Mouse (Mus musculus) brain, embryonic 14.5 days (tissue): ENCODE measurements around the gene Daam1. TPM values are rescaled to one million over a fixed set of nuclear protein-coding genes. Genes with fewer than 3 reads are reported as not detected.

Source experiments
- DNase-seq: peaks from one replicate; pipeline ENCODE4 v3.0.0-alpha.2; 2011; ENCODE audit warnings: low read depth
- CTCF ChIP-seq: fragments of 200-500 bp; IDR thresholded peaks from 2 replicates; pipeline ENCODE4 v1.5.1; 2012; ENCODE audit warnings: inconsistent platforms, mild to moderate bottlenecking, moderate library complexity, borderline replicate concordance; ENCODE audit not compliant: insufficient read depth, insufficient read length; ENCODE audit errors: extremely low read depth
- POLR2A ChIP-seq: fragments of 200-500 bp; IDR thresholded peaks from 2 replicates; pipeline ENCODE4 v1.6.1; 2012; ENCODE audit warnings: mild to moderate bottlenecking, inconsistent platforms, borderline replicate concordance; ENCODE audit not compliant: poor library complexity, insufficient read depth, insufficient read length, severe bottlenecking; ENCODE audit errors: extremely low read depth
- polyA plus RNA-seq: library from polyadenylated mRNA; depleted of rRNA; stranded (reverse); fragments of >200 nt; gene quantifications from 2 replicates; pipeline ENCODE4 v1.2.3, GENCODE M21; 2012

The Daam1 gene
- polyA plus RNA-seq, 1 experiment = 47.3 TPM

- no peak for DNase-seq
- TF ChIP-seq POLR2A (no peak), CTCF (no peak)
Measured at GRCm38 (mm10) chr12:71925990-71926700, 95.3 kb downstream of the Daam1 start.

DNA sequence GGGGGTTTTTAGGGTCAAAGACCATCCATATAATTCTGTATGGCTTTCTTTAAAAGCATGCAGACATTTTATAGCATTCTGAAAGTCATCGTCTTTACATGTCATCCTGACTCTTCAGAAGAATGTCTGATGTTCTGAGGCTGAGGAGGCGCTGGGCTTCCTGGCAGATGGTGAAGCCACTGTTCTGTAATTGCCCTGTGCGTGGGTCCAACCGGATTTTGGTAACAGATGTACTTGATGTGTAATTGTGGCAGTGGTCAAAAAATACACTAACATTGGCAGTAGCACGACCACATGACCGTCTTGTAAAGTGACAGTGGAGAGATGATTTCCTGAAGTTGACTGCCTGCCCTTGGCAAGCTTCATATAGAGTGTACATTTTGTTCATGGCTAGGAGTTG lies 97.2 kb downstream of the Daam1 start:
- no peak for TF ChIP-seq CTCF
- TF ChIP-seq POLR2A = no peak
- DNase-seq = no peak

DNA sequence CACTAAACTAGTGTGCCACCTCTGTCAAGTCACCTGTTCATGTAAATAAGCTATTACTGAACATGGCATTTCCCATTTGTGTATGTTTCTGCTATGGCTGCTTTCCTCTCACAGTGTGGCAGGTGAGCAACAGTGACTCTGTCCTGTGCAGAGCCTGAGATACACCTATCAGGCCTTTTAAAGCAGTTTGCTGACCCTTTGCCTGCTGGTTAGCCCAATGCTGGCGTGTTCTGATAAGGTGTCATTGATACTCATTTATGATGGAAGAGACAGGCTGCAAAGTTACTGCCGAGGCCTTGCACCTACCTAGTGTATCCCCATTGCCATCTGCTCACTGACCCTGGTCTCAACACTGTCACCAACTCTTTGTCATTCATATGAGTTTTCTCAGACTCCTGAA lies 99.0 kb downstream of the Daam1 start:
- TF ChIP-seq CTCF (no peak), POLR2A (no peak)
- no peak for DNase-seq

DNA sequence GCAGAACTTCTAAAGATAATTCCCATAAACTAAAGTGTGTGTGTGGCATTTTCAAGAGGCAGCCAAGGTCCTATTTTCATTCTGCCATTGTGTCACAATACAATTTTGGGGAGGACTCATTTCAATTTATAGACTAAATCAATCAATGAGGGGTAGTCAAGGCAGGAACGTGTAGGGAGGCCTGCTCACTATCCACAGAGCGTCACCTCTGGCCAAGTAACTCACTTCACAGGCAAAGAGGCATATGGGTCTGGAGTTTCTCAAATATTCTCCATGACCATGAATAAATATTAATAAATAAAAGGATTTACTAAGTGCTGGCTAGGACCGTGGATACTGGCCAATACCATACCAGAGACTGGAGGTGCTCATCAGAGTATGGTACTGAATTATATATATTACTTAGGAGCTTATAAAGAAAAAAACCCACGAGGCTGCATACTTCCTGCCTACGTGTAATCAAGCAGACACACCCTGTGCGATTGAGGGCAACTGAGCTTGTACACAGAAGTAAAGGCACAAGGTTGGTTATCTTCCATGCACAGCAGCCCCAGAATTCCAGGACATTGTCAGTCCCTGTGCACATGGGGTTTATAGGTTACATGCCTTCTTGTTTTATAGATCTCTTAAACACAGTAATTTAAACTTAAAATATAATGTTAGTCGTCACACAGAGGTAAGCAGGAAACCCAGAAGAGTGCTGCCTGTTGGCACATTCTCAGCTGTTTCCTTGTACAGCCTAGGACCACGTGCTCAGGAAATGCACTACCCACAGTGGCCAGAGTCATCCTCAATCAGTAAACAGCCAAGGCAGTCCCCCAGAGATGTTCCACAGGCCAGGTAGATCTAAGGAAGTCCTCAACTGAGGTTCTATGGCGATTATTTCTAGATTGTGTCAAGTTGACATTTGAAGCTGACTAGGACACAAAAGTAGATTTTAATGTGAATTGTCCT lies 101.8 kb downstream of the Daam1 start:
- no peak for TF ChIP-seq CTCF
- no peak for TF ChIP-seq POLR2A
- no peak for DNase-seq

DNA sequence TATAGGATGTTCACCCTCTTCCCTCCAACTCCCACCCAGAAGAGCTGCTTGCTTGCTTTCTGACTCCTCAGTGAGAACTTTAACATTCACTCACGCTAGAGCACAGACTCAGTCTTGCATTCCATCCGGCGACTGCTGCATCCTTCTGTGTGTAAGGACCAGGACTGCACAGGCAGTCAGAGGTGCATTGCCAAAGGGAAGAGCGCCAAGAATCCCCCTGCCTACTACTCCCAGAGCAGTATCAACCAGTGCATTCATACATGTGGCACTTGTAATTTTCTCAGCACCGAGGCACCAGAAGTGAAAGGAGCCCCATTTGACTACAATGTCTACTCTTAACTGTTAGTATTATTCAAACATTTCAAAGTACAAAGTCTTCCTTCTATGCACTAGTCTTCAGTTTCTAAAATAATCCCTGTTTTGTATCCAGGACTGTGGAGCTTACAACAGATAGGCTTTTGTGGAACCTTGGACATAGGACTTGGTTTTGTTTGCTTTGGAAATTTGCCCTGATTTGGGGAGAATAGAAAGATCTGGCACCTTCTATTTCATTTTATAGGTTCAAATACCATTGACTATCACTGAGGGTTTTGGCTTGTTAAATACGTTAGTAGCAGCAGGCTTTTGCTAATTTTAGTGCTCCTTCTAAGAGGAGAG lies 103.2 kb downstream of the Daam1 start:
- DNase-seq = peak; percentile 84

DNA sequence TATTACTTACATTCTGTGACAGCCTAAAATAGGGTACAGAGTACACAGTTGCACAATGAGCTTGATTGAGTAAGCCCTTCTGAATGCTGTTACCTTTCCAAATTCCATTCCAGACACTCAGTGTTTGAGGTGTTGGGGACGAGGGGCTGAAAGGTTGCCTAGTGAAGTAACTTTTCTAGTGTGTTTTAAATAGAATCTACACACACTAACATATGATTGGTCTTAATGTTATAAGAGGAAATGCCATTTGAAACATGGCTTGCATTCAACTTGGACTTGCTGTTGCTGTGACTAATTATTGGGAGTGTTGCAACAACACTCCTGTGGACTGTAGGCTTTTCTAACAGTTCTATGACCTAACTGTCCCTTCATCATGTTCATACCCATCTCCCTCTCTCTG lies 105.8 kb downstream of the Daam1 start:
- DNase-seq = no peak
- TF ChIP-seq POLR2A = no peak
- TF ChIP-seq CTCF = no peak

More for the DNA sequence above, 103.2 kb downstream of the Daam1 start:
- TF ChIP-seq CTCF (no peak), POLR2A (no peak)

GRCm38 (mm10) chr12:71938513-71938912 lies 107.6 kb downstream of the Daam1 start:
- DNase-seq = no peak
- TF ChIP-seq POLR2A = no peak
- TF ChIP-seq CTCF = no peak

DNA sequence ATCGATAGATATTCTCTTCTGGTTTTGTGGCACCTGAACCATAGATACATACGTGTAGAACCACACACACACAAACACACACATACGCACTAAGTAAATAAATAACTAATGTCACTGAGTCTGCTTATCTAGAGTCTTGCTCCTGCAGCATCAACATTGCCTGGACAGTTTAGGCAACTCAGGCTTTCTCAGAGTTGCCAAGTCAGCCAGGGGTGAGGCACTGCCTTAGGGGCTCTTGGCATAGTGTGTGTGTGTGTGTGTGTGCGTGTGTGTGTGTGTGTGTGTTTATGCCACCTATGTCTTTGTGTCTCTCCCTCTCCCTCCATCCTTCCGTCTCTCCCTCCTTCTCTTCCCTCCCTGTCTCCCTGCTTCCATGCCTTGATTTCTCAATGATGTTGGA lies 110.4 kb downstream of the Daam1 start:
- no peak for DNase-seq
- TF ChIP-seq POLR2A (no peak), CTCF (no peak)

DNA sequence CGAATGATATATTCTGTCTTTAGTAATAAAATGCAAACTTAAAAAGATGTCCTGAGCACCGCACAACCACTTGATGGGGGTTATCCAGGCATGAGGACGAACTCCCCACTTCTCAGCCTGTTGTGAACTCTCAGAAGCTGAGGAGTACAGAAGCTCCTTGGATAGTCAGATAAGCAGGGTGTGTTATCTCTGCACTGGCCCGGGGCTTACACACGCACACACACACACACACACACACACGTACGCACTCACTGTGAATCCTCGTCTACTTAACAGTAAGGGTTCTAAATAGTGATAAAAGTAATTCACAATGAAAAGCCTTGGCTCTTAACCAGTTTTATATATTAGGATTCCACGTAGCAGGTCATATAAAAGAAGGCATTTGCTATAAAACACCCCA lies 112.2 kb downstream of the Daam1 start:
- DNase-seq = no peak

GRCm38 (mm10) chr12:71943646-71944045 lies 112.8 kb downstream of the Daam1 start:
- no peak for DNase-seq
- no peak for TF ChIP-seq CTCF
- TF ChIP-seq POLR2A = no peak

More for the DNA sequence above, 112.2 kb downstream of the Daam1 start:
- TF ChIP-seq CTCF = no peak
- TF ChIP-seq POLR2A = no peak

GRCm38 (mm10) chr12:71945844-71946243 lies 115.0 kb downstream of the Daam1 start:
- TF ChIP-seq POLR2A (no peak), CTCF (no peak)
- no peak for DNase-seq
